Mouse (Mus musculus) forebrain, postnatal 0 days (tissue): ENCODE measurements at regions not wholly inside any gene's neighbourhood (a gene's known extent, or its start where the extent isn't known, plus 50 kb on each side); places are given as distances from the start of the nearest gene placed in this dataset.
"Not testable (repeated sequence)": the region's sequence is repeated elsewhere in the genome, so short reads cannot be mapped to it uniquely, and the experiment has no call there.

Experiments
- ATAC-seq: fragments of 200-750 bp; cut with Nextera tagmentation; 2 replicates; pipeline ENCODE4 v1.8.0; 2017; ENCODE audit warnings: mild to moderate bottlenecking, moderate library complexity
- DNase-seq: peaks from one replicate; pipeline ENCODE4 v3.0.0-alpha.2; 2015
- H3K27ac ChIP-seq: fragments of 300-500 bp; sonication (generic); 2 replicates; pipeline ENCODE4 v1.5.1; 2014; ENCODE audit warnings: low read depth, mild to moderate bottlenecking, antibody characterized with exemption, low read length, moderate library complexity, mixed read lengths
- H3K27me3 ChIP-seq: fragments of 300-500 bp; sonication (generic); 2 replicates; pipeline ENCODE4 v1.6.1; 2014; ENCODE audit warnings: mild to moderate bottlenecking, low read length, mixed read lengths; ENCODE audit not compliant: insufficient read depth
- H3K36me3 ChIP-seq: fragments of 300-500 bp; sonication (generic); 2 replicates; pipeline ENCODE4 v1.6.1; 2014; ENCODE audit warnings: mild to moderate bottlenecking, moderate library complexity; ENCODE audit not compliant: insufficient read depth
- H3K4me1 ChIP-seq: fragments of 300-500 bp; sonication (generic); 2 replicates; pipeline ENCODE4 v1.6.1; 2014; ENCODE audit warnings: antibody characterized with exemption; ENCODE audit not compliant: insufficient read depth
- H3K4me2 ChIP-seq: fragments of 300-500 bp; sonication (generic); 2 replicates; pipeline ENCODE4 v1.6.1; 2014; ENCODE audit warnings: low read depth, mild to moderate bottlenecking, moderate library complexity
- H3K4me3 ChIP-seq: fragments of 300-500 bp; sonication (generic); 2 replicates; pipeline ENCODE4 v1.5.1; 2014; ENCODE audit warnings: low read depth, low read length, mixed read lengths
- H3K9ac ChIP-seq: fragments of 300-500 bp; sonication (generic); 2 replicates; pipeline ENCODE4 v1.6.1; 2014; ENCODE audit warnings: mild to moderate bottlenecking
- H3K9me3 ChIP-seq: fragments of 300-500 bp; sonication (generic); 2 replicates; pipeline ENCODE4 v1.6.1; 2016; ENCODE audit warnings: low read length
- CTCF ChIP-seq: sonication (generic); IDR thresholded peaks from 2 replicates; pipeline ENCODE4 v1.5.1; 2016; ENCODE audit warnings: antibody characterized with exemption, control low read depth, low read depth
- WGBS: fragments of 180-500 bp; shearing (Covaris S2); extraction: QIAGEN DNeasy Blood & Tissue Kit; methylation state at CpG from one replicate; pipeline ENCODE4 v1.1.7; 2014; 5-methylcytosine and 5-hydroxymethylcytosine counted together

DNA sequence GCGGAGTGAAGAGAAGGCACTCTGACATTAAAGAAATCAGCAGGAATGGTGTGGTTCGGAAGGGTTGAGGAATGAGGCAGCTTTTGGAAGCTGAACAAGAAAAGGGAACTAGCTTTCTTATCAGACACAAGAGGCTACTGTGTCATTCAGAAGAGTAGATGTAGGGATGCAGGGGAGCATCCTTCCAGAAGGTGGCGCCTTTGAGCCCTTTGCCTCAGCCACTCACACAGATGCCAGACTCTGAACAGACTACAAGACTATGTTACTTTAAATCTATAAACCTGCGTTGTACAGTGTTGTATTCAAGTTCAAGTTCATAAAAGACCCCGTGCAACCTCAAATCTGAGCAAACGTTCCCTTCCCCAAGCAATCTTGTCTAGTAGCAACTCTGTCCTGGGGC, 128.9 kb downstream of the Kap start:
- not testable (repeated sequence) for H3K9me3 ChIP-seq, H3K4me1 ChIP-seq, H3K4me3 ChIP-seq, ATAC-seq, DNase-seq, H3K36me3 ChIP-seq, H3K27ac ChIP-seq, H3K27me3 ChIP-seq, H3K9ac ChIP-seq, H3K4me2 ChIP-seq
- 73% methylated on average over 6 of the region's 6 CpGs for WGBS

DNA sequence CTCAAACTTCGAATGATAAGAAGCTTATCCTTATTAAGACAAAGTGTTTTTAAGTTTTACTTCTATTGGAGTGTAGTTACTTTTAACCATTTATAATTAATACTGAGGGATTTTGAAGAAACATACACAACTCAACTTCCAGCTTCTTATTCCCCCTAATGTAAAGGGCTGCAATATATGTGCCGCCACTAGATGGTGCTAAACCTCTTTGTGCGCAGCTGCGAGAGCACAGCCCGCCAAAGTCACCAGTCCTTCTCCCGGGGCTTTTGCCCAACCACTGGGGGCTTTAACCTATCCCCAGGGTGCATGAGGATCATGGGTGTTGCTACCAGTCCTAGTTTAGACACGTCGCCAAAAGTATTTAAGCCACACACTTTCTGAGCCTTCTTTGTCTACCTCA, 146.8 kb downstream of the Kap start:
- 2% methylated on average over 8 of the region's 8 CpGs for WGBS
- H3K27me3 ChIP-seq, H3K27ac ChIP-seq, H3K4me2 ChIP-seq, H3K36me3 ChIP-seq, H3K9me3 ChIP-seq, H3K4me1 ChIP-seq, H3K4me3 ChIP-seq, H3K9ac ChIP-seq, ATAC-seq: not testable (repeated sequence)
- TF ChIP-seq CTCF, result peak; percentile 66
- peak; percentile 22 for DNase-seq

DNA sequence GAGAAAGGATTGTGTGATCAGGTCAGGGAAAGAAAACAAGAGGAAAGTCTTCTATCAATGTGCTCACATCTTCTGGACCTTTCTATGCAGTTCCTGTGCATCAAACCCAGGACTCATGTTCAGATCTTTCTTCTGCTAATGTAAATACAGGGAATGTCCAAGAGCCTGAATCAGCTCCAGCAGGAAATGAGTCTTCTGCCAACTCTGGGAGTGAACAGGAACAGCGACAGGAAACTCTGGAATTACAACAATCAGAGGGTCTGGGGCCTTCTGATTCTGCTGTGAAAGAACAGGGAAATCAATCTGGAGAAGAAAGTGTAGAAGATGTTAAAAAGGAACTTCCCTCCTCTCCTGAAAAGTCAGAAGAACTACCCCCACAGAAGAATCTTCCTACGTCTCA, 151.9 kb downstream of the Kap start:
- WGBS, result 62% methylated on average over 2 of the region's 2 CpGs
- Histone ChIP-seq H3K4me2 (no peak overlapping the region), H3K4me3 (no peak overlapping the region), H3K9ac (no peak overlapping the region), H3K36me3 (no peaks in the 10 kb centered on the region), H3K4me1 (no peaks in the 10 kb centered on the region), H3K9me3 (no peaks in the 10 kb centered on the region), H3K27me3 (no peaks in the 10 kb centered on the region), H3K27ac (no peak overlapping the region)
- ATAC-seq (no peak), DNase-seq (no peak)
- no peak for TF ChIP-seq CTCF
